Mouse (Mus musculus): ENCODE results near the gene Tpi1.

DNA sequence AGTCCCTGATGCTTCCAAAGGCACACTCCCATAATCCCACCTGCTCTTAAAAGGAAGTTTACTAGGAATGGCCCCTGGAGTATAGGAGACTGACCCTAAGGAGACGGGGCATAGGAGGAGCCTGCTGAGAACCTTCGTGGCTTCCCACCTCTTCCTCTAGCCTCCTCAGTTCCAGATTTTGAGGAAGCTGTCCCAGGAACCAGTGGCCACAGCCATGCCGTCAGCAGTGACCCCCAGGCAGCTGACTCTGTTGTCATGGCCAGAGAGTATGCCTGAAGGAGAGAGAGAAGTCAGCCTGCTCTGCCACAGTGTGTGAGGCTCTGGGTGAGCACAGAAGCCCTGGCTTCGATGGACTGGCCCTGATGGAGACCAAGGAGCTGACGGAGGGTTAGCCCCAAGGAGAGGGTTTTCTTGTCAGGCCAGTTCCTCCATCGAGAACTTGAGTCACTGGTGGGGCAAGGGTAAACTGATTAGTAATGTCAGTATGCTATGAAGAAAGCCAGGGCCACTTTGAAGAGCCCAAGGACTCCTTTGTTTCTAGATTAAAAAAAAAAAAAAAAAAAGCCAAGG, 20.5 kb upstream of the Tpi1 start:
- TF ChIP-seq CTCF (IDR thresholded peaks at IDR 0.05; ENCODE audit: extremely low read depth, insufficient read depth, insufficient read length, insufficient replicate concordance) (no peak), POLR2A (IDR thresholded peaks at IDR 0.05; ENCODE audit: low read depth, low read length) (no peak)

Data from spleen, adult 2 months (tissue).